Mouse (Mus musculus) kidney, embryonic 16.5 days (tissue): ENCODE data around the gene Pp2d1. TPM values are rescaled to one million over a fixed set of nuclear protein-coding genes. Genes with fewer than 3 reads are reported as not detected.

ENCODE experiments used
- ATAC-seq: fragments of 200-750 bp; cut with Nextera tagmentation; 2 replicates; pipeline ENCODE4 v1.8.0; 2017; ENCODE audit warnings: moderate TSS enrichment; ENCODE audit not compliant: low FRiP score, low TSS enrichment
- H3K27ac ChIP-seq: fragments of 300-500 bp; sonication (generic); 2 replicates; pipeline ENCODE4 v1.5.1; 2014; ENCODE audit warnings: low read length
- H3K27me3 ChIP-seq: fragments of 300-500 bp; sonication (generic); 2 replicates; pipeline ENCODE4 v1.6.1; 2014; ENCODE audit warnings: low read length, control low read depth, mixed read lengths; ENCODE audit not compliant: insufficient read depth
- H3K36me3 ChIP-seq: fragments of 300-500 bp; sonication (generic); 2 replicates; pipeline ENCODE4 v1.6.1; 2014; ENCODE audit warnings: low read length, control low read depth, mixed read lengths; ENCODE audit not compliant: insufficient read depth
- H3K4me1 ChIP-seq: fragments of 300-500 bp; sonication (generic); 2 replicates; pipeline ENCODE4 v1.6.1; 2014; ENCODE audit warnings: low read length, control low read depth, mixed read lengths; ENCODE audit not compliant: insufficient read depth
- H3K4me2 ChIP-seq: fragments of 300-500 bp; sonication (generic); replicated peaks from 2 replicates; pipeline ENCODE4 v1.6.1; 2014; ENCODE audit warnings: low read depth, low read length
- H3K4me3 ChIP-seq: fragments of 300-500 bp; sonication (generic); 2 replicates; pipeline ENCODE4 v1.5.1; 2014; ENCODE audit warnings: mild to moderate bottlenecking, low read length
- H3K9ac ChIP-seq: fragments of 300-500 bp; sonication (generic); replicated peaks from 2 replicates; pipeline ENCODE4 v1.6.1; 2014; ENCODE audit warnings: low read length
- H3K9me3 ChIP-seq: fragments of 300-500 bp; sonication (generic); 2 replicates; pipeline ENCODE4 v1.6.1; 2016; ENCODE audit warnings: low read length, control low read depth
- WGBS: fragments of 180-500 bp; shearing (Covaris S2); extraction: QIAGEN DNeasy Blood & Tissue Kit; methylation state at CpG from one replicate; pipeline ENCODE4 v1.1.7; 2014; 5-methylcytosine and 5-hydroxymethylcytosine counted together
- polyA plus RNA-seq: library from polyadenylated mRNA; unstranded; fragments of >200 nt; fragmentation: Nextera tagmentation; extraction: Ambion mirVana; gene quantifications from 2 replicates; pipeline ENCODE4 v1.2.1, GENCODE M21; 2015

Pp2d1 gene
- polyA plus RNA-seq, 1 experiment from 2014 or later = 0.30 TPM

GRCm38 (mm10) chr17:53463496-53463840 lies 75.8 kb downstream of the Pp2d1 start:
- no peak overlapping the region for H3K27ac ChIP-seq
- H3K36me3 ChIP-seq = no peaks in the 10 kb centered on the region
- no peaks in the 10 kb centered on the region for H3K27me3 ChIP-seq

GRCm38 (mm10) chr17:53462603-53463495 lies 76.4 kb downstream of the Pp2d1 start, which contains the start of gene Efhb:
Gene Efhb, minus strand, starts transcription at chr17:53463321.
- H3K4me3 ChIP-seq = peak within 1 kb of the TSS; percentile 52
- no peaks in the 10 kb centered on the region for H3K36me3 ChIP-seq
- no peaks in the 10 kb centered on the region for H3K9me3 ChIP-seq
- H3K27me3 ChIP-seq = no peaks in the 10 kb centered on the region
- H3K9ac ChIP-seq = peak within 1 kb of the TSS; percentile 59
- ATAC-seq = peak; percentile 98
- peaks cover 9% of the 10 kb centered on the region for H3K4me1 ChIP-seq
- H3K27ac ChIP-seq = no peak within 1 kb of the TSS
- H3K4me2 ChIP-seq = peak within 1 kb of the TSS; percentile 74
- WGBS = 20% methylated on average over 26 of the region's 26 CpGs

More at GRCm38 (mm10) chr17:53463496-53463840, 75.8 kb downstream of the Pp2d1 start:
- no peak for ATAC-seq
- H3K9me3 ChIP-seq = no peaks in the 10 kb centered on the region
- peak overlapping the region; percentile 52 for H3K4me3 ChIP-seq
- peaks cover 9% of the 10 kb centered on the region for H3K4me1 ChIP-seq
- H3K9ac ChIP-seq = peak overlapping the region; percentile 59
- peak overlapping the region; percentile 74 for H3K4me2 ChIP-seq
- WGBS = 17% methylated on average over 8 of the region's 9 CpGs

Other genes starting within 250 kb of the Pp2d1 start
- 0.31 and 0.39 TPM in 2 replicates for gene Efhb, start 76.1 kb downstream of the Pp2d1 start, polyA plus RNA-seq
- 69.8 and 75.4 TPM in 2 replicates for gene Rab5a, start 60.2 kb downstream of the Pp2d1 start, polyA plus RNA-seq
- gene Kat2b, start 27.4 kb upstream of the Pp2d1 start, polyA plus RNA-seq = 3.8 and 3.9 TPM in 2 replicates
- 32.2 and 33.8 TPM in 2 replicates for gene Sgo1, start 149.9 kb upstream of the Pp2d1 start, polyA plus RNA-seq